Mouse (Mus musculus) hindbrain, embryonic 13.5 days (tissue): ENCODE measurements around the gene Scai. TPM values are rescaled to one million over a fixed set of nuclear protein-coding genes. Genes with fewer than 3 reads are reported as not detected.
"Not testable (repeated sequence)": the region's sequence is repeated elsewhere in the genome, so short reads cannot be mapped to it uniquely, and the experiment has no call there.

Experiments
- ATAC-seq: fragments of 200-750 bp; cut with Nextera tagmentation; 2 replicates; pipeline ENCODE4 v1.8.0; 2017; ENCODE audit warnings: moderate TSS enrichment; ENCODE audit not compliant: low FRiP score
- H3K27ac ChIP-seq: fragments of 300-500 bp; sonication (generic); 2 replicates; pipeline ENCODE4 v1.5.1; 2015; ENCODE audit warnings: inconsistent platforms, mild to moderate bottlenecking, moderate library complexity
- H3K27me3 ChIP-seq: fragments of 300-500 bp; sonication (generic); 2 replicates; pipeline ENCODE4 v1.6.1; 2015; ENCODE audit warnings: mild to moderate bottlenecking, inconsistent platforms
- H3K36me3 ChIP-seq: fragments of 300-500 bp; sonication (generic); 2 replicates; pipeline ENCODE4 v1.6.1; 2015; ENCODE audit warnings: mild to moderate bottlenecking, inconsistent platforms
- H3K4me1 ChIP-seq: fragments of 300-500 bp; sonication (generic); replicated peaks from 2 replicates; pipeline ENCODE4 v1.6.1; 2015; ENCODE audit warnings: inconsistent platforms
- H3K4me2 ChIP-seq: fragments of 300-500 bp; sonication (generic); 2 replicates; pipeline ENCODE4 v1.6.1; 2015; ENCODE audit warnings: inconsistent platforms, mild to moderate bottlenecking, moderate library complexity
- H3K4me3 ChIP-seq: fragments of 300-500 bp; sonication (generic); 2 replicates; pipeline ENCODE4 v1.5.1; 2015; ENCODE audit warnings: mild to moderate bottlenecking, inconsistent platforms
- H3K9ac ChIP-seq: fragments of 300-500 bp; sonication (generic); 2 replicates; pipeline ENCODE4 v1.6.1; 2015; ENCODE audit warnings: mild to moderate bottlenecking, inconsistent platforms
- H3K9me3 ChIP-seq: fragments of 300-500 bp; sonication (generic); 2 replicates; pipeline ENCODE4 v1.6.1; 2016; ENCODE audit warnings: inconsistent platforms
- WGBS: fragments of 180-500 bp; shearing (Covaris S2); methylation state at CpG from one replicate; pipeline ENCODE4 v1.1.7; 2015; 5-methylcytosine and 5-hydroxymethylcytosine counted together
- polyA plus RNA-seq: library from polyadenylated mRNA; unstranded; fragments of >200 nt; fragmentation: Nextera tagmentation; extraction: Ambion mirVana; gene quantifications from 2 replicates; pipeline ENCODE4 v1.2.1, GENCODE M21; 2015

The Scai gene
- 19.0 and 21.4 TPM in 2 replicates for polyA plus RNA-seq

DNA sequence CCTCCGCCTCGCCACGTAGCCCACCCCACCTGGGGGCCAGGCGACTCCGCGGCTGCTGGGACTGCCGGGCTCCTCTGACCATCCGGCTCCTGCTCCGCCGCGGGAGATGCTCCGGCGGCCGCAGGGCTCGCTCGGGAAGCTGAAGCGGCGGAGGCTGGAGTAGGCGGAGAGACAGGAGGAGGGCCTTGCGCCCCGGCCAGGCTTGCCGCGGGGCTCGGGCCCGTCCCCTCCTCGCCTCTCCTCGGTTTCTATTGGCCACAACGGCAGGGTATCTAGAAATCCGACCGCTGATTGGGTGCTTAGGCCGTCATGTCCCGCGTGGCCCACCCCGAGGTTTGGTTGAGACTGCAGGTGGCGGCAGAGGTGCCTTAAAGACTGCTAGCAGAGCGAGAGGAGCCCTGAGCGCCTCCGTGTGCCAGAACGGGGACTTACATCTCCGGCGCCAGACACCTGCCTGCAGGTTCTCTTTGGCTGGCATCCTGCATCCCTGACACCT, at the start of gene Scai:
Scai (minus strand) TSS at position 174 of the 496 bp plus-strand sequence.
- Histone ChIP-seq H3K4me3 (peak within 1 kb of the TSS; percentile 92), H3K27ac (peak within 1 kb of the TSS; percentile 99), H3K4me2 (peak within 1 kb of the TSS; percentile 76), H3K27me3 (no peaks in the 10 kb centered on the region), H3K9ac (peak within 1 kb of the TSS; percentile 98), H3K36me3 (peaks cover 7% of the 10 kb centered on the region; the same call in 1 of the 2 replicates), H3K9me3 (no peaks in the 10 kb centered on the region), H3K4me1 (peaks cover 20% of the 10 kb centered on the region)
- peak; percentile 100 for ATAC-seq
- under 1% methylated on average over 41 of the region's 41 CpGs for WGBS

DNA sequence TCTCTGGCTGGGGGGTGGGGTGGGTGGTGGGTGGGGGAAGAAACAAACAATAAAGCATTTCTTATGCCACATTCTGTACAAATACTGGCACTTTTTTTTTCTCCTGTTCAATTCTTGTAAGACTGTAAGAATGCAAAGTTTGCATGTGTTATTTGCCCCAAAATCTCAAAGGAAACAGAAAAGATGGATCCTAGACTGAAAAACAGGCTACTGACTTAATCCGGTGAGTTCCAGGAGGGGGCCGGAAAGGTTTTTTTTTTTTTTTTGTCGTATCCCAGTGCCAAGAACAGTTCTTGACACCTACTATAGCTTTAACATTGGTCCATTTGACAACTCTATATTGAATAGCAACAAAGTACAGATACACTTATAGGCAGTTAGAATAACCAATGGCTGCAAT, 36.2 kb upstream of the Scai start:
- Histone ChIP-seq H3K9me3 (no peaks in the 10 kb centered on the region), H3K27ac (peak overlapping the region; percentile 97; the same call in 1 of the 2 replicates), H3K4me2 (peak overlapping the region; percentile 51), H3K36me3 (no peaks in the 10 kb centered on the region), H3K9ac (peak overlapping the region; percentile 58), H3K27me3 (0 out of 2 replicates have a peak, but pooled peaks cover 3% of the 10 kb centered on the region), H3K4me3 (peak overlapping the region; percentile 79), H3K4me1 (peaks cover 22% of the 10 kb centered on the region)
- WGBS, result 44% methylated on average over 3 of the region's 3 CpGs
- ATAC-seq, result peak; percentile 8; the same call in 1 of the 2 replicates

DNA sequence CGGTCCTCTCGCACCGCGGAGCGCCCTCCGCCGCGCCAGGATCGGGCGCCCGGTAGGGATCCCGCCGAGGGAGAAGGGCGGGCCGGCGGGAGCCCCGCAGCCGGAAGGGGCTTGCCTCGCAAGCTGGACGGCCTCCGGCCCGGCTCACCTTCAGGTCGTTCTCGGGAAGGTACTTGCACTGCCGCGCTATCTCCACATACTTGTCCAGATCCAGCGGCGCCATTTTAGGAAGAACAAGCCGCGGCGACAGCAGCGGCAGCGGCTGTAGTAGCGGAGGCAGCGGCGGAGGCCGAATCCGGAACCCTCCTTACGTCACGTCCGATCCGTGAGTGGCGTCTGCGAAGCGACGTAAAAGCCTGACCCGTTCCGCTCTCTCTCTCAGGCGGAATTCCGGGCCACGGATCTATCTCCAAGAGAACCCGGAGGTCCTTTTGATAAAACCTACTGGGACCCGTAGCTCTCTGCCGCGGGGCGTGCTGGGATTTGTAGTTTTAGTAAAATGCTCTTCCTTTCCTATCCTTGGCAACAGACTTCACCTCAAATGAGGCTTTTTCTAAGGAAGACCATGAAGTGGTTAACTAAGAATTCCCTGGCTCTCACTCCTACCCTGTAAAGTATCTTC, 35.6 kb upstream of the Scai start, which contains the start of gene Ppp6c:
Ppp6c (minus strand) TSS at position 433 of the 622 bp plus-strand sequence.
- H3K4me1 ChIP-seq, result peaks cover 22% of the 10 kb centered on the region
- peak within 1 kb of the TSS; percentile 79 for H3K4me3 ChIP-seq
- peak within 1 kb of the TSS; percentile 97 for H3K27ac ChIP-seq
- H3K27me3 ChIP-seq, result 0 out of 2 replicates have a peak, but pooled peaks cover 3% of the 10 kb centered on the region
- WGBS, result under 1% methylated on average over 56 of the region's 56 CpGs
- no peaks in the 10 kb centered on the region for H3K36me3 ChIP-seq
- peak within 1 kb of the TSS; percentile 63 for H3K4me2 ChIP-seq
- H3K9ac ChIP-seq, result peak within 1 kb of the TSS; percentile 91
- ATAC-seq, result peak; percentile 97
- no peaks in the 10 kb centered on the region for H3K9me3 ChIP-seq

DNA sequence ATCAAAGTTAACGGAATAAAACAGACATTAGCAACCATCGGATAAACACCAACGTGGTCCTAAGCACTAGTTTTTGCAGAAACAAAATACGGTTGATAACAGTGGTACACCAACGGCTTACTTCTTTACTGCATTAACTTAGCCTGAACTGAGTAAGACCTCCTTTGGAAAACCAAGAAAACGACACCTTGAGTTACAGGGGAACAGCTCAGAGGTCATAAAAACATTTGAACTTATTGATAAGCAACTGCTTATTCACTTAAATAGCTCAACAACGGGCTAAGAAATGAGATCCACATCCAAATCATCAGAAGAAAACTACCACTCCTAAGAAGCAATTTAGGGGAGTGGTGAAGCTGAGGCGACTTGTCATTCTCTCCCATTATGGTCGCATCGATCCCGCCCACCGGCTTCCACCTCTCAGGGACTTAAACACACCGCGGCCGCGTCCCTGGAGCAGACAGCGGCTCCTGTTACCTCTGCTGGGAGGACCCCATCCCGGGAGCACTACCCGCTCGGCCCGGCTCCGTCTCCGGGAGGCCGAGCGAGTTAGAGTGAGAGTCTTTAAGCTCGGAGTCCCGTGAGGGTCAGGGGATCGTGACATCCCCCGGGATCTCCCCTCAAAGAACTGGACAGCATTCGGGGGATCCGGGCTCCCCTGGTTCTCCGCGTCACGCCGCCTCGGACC, 34.9 kb upstream of the Scai start:
- WGBS, result 5% methylated on average over 34 of the region's 36 CpGs
- H3K4me3 ChIP-seq, result peak overlapping the region; percentile 79
- ATAC-seq, result peak; percentile 55
- peaks cover 22% of the 10 kb centered on the region for H3K4me1 ChIP-seq
- H3K9me3 ChIP-seq, H3K27me3 ChIP-seq, H3K36me3 ChIP-seq: not testable (repeated sequence)
- H3K9ac ChIP-seq, result peak overlapping the region; percentile 91
- peak overlapping the region; percentile 97 for H3K27ac ChIP-seq
- H3K4me2 ChIP-seq, result peak overlapping the region; percentile 63

DNA sequence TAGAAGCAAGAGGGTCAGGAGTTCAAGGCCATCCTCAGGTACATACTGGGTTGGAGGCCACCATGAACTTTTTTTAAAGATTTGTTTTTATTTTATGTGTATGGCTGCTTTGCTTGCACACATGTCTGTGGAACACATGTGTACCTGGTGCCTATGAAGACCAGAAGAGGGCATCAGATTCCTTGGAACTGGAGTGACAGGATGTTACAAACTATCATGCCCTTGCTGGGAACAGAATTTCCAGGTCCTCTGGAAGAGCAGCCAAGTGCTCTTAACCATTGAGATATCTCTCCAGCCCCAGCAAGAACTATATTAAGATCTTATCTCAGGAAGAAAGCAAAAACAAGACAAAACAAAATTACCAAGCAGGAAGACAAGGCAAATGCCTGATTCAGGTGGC, 34.1 kb upstream of the Scai start:
- 0 out of 2 replicates have a peak overlapping the region, but pooled peaks have one; percentile 39 for H3K9ac ChIP-seq
- H3K4me3 ChIP-seq, result peak overlapping the region; percentile 79
- H3K4me2 ChIP-seq, result peak overlapping the region; percentile 63
- H3K9me3 ChIP-seq, result no peaks in the 10 kb centered on the region
- H3K27ac ChIP-seq, result no peak overlapping the region
- 0 out of 2 replicates have a peak, but pooled peaks cover 3% of the 10 kb centered on the region for H3K27me3 ChIP-seq
- H3K4me1 ChIP-seq, result peaks cover 22% of the 10 kb centered on the region
- no peak for ATAC-seq
- no peaks in the 10 kb centered on the region for H3K36me3 ChIP-seq

DNA sequence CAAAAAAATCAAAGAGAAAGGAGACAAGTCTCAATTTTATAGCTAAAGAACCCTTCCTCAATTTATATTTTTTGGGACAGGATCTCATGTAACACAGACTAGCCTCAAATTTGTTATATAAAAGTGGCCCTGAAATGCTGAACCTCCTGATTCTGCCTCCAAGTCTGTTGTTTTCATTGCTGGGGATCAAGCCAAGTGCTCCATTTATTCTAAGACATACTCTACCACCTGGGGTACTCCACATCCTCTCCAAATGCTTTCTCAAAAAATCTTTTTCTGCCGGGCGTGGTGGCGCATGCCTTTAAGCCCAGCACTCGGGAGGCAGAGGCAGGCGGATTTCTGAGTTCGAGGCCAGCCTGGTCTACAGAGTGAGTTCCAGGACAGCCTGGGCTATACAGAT, 29.5 kb upstream of the Scai start:
- Histone ChIP-seq H3K4me2 (no peak overlapping the region), H3K9ac (no peak overlapping the region), H3K4me3 (no peak overlapping the region), H3K27ac (no peak overlapping the region), H3K9me3 (no peaks in the 10 kb centered on the region), H3K4me1 (peaks cover 19% of the 10 kb centered on the region), H3K36me3 (no peaks in the 10 kb centered on the region), H3K27me3 (no peaks in the 10 kb centered on the region)
- no peak for ATAC-seq
- WGBS, result 94% methylated on average over 6 of the region's 6 CpGs

DNA sequence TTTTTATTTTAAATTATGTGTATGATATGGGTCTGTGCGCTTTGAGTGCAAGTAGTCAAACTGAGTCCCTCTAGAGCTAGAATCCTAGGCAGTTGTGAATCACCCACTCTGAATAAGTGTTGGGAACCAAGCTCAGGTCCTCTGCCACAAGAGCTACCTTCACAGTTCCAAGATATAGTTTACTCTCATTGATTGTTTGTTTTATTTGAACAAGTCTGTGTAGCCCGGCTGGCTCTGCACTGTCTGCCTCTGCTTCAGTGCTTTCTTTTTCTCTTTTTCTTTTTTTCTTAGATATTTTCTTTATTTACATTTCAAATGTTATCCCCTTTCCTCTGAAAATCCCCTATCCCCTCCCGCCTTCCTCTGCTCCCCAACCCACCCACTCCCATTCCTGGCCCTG, 28.5 kb upstream of the Scai start:
- WGBS, result 96% methylated on average over 3 of the region's 3 CpGs
- H3K4me3 ChIP-seq, result no peak overlapping the region
- H3K9ac ChIP-seq, result no peak overlapping the region
- no peak overlapping the region for H3K4me2 ChIP-seq
- no peak for ATAC-seq
- peaks cover 10% of the 10 kb centered on the region for H3K4me1 ChIP-seq
- H3K9me3 ChIP-seq, result no peaks in the 10 kb centered on the region
- no peaks in the 10 kb centered on the region for H3K27me3 ChIP-seq
- no peak overlapping the region for H3K27ac ChIP-seq
- H3K36me3 ChIP-seq, result no peaks in the 10 kb centered on the region

DNA sequence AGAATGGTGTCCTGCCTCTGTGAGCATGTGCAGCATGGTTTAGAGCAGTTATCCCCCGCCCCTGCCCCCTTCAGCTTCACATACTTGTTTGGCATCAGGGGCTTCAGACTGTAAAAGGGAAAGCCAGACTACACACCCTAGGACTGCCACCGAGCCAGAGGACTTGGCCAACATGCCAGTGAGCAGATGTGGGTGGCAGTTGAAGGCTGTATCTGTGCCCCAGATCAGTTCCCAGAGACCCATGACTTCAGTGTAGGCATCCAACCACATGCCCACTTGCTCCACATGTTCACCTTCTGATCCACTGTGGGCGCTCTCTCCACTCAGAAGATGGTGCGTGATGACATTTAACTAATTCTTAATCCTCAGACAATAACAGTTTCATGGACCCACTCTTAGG, 26.6 kb upstream of the Scai start:
- H3K9me3 ChIP-seq, result no peaks in the 10 kb centered on the region
- no peak overlapping the region for H3K27ac ChIP-seq
- H3K9ac ChIP-seq, result no peak overlapping the region
- WGBS, result 98% methylated on average over 4 of the region's 4 CpGs
- H3K4me2 ChIP-seq, result no peak overlapping the region
- no peaks in the 10 kb centered on the region for H3K36me3 ChIP-seq
- H3K4me3 ChIP-seq, result no peak overlapping the region
- ATAC-seq, result no peak
- no peaks in the 10 kb centered on the region for H3K4me1 ChIP-seq
- H3K27me3 ChIP-seq, result no peaks in the 10 kb centered on the region

DNA sequence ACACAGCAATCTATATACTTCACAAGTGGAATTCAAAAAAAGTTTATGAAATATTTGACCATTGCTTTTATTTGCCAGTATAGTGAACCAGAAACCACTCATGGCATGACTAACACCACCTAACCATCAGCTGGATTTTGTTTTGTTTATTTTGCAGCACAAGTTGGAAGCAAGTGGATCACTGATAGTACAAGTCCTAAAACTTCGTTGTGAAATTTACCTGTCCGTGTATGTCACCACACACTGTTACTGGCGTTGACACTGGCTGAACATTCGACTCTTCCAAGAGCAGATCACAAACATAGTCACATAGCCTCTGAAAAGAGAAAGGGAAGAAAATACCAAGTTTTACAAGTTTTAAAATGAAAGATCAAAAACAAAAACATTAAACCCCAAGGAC, 20.2 kb upstream of the Scai start:
- Histone ChIP-seq H3K27ac (no peak overlapping the region), H3K36me3 (peaks cover 6% of the 10 kb centered on the region; the same call in 1 of the 2 replicates), H3K27me3 (no peaks in the 10 kb centered on the region), H3K4me3 (no peak overlapping the region), H3K9me3 (no peaks in the 10 kb centered on the region), H3K4me1 (no peaks in the 10 kb centered on the region), H3K4me2 (no peak overlapping the region), H3K9ac (no peak overlapping the region)
- no peak for ATAC-seq
- 96% methylated on average over 4 of the region's 4 CpGs for WGBS

DNA sequence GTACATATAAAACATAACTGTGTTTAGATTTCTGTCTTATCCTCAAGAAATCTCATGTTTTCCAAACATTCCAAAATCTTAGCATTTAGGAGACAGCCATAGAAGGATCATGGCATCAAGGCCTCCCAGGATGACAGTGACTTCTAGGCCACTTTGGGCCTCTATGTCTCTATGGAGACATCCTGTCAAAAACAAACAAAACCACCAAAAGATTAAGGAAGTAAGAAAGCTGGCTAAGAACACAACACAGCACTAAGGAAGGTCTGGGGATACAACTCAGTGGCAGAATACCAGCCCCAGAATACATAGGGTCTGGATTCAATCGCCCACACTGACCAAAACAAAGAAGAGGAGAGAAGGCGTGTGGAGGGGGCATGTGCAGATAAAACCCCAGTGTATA, 12.8 kb upstream of the Scai start:
- Histone ChIP-seq H3K27me3 (no peaks in the 10 kb centered on the region), H3K27ac (no peak overlapping the region), H3K9me3 (no peaks in the 10 kb centered on the region), H3K4me2 (no peak overlapping the region), H3K4me1 (no peaks in the 10 kb centered on the region), H3K36me3 (peaks cover 27% of the 10 kb centered on the region), H3K9ac (no peak overlapping the region), H3K4me3 (no peak overlapping the region)
- ATAC-seq, result no peak
- 91% methylated on average over 2 of the region's 2 CpGs for WGBS

DNA sequence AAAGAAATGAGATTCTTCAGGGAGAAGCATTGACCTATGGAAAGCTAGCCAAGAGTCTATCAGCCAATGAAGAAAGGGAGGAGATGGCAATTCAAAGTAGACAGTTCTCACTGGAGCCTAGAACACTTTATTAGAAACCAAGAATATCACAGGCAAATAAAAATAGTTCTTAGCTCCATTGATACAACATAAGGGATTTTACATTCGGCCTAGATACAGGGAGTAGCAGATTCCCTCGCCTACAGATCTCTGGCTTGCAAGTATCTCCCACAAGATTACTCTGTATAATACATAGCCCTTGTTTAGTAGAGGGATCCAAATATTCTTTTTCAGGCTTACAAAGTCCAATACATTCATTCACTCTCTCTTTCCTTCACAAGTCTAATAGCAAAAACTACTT, 4.3 kb upstream of the Scai start:
- 97% methylated on average over 2 of the region's 2 CpGs for WGBS
- Histone ChIP-seq H3K4me2 (no peak overlapping the region), H3K9ac (no peak overlapping the region), H3K27ac (no peak overlapping the region), H3K4me3 (no peak overlapping the region), H3K27me3 (no peaks in the 10 kb centered on the region), H3K4me1 (peaks cover 3% of the 10 kb centered on the region; the same call in 1 of the 2 replicates), H3K36me3 (peaks cover 17% of the 10 kb centered on the region), H3K9me3 (no peaks in the 10 kb centered on the region)
- ATAC-seq, result no peak

DNA sequence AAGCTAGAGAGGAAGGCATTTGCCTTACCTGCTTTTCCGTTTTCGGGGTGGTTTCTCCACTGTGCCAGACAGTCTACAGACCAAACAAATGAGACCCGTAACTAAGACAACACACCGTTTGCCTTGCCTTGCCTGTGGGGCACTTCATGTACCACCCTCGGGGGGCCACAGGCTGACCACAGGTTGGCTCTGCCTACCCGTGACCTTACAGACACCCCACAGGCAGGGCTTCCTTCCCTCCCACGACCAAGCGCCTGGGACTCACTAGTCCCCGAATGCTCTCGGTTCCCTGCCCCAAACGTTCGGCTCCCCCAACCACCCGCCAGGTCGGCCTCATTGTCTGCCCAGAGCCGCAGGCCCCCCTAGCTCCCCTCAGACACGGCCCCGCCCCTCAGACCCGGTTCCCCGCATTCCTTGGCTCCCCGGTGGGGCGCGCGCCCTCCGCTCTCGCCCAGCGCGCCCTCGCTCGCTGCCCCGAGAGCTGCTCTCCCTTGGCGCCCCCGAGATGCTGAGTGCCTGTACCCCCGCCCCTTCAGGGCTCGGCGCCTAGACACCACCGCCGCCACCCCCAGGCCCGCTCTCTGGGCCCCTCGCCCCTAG, 473 bp downstream of the Scai start:
- peak overlapping the region; percentile 76 for H3K4me2 ChIP-seq
- under 1% methylated on average over 39 of the region's 39 CpGs for WGBS
- peaks cover 9% of the 10 kb centered on the region; the same call in 1 of the 2 replicates for H3K36me3 ChIP-seq
- H3K27me3 ChIP-seq, result no peaks in the 10 kb centered on the region
- H3K4me1 ChIP-seq, result peaks cover 20% of the 10 kb centered on the region
- peak; percentile 91 for ATAC-seq
- H3K9ac ChIP-seq, result peak overlapping the region; percentile 98
- peak overlapping the region; percentile 99 for H3K27ac ChIP-seq
- peak overlapping the region; percentile 92 for H3K4me3 ChIP-seq
- H3K9me3 ChIP-seq, result no peaks in the 10 kb centered on the region
